Comparison of ENCODE assay signal across 27 mouse cellular contexts in the genomic region with DNA sequence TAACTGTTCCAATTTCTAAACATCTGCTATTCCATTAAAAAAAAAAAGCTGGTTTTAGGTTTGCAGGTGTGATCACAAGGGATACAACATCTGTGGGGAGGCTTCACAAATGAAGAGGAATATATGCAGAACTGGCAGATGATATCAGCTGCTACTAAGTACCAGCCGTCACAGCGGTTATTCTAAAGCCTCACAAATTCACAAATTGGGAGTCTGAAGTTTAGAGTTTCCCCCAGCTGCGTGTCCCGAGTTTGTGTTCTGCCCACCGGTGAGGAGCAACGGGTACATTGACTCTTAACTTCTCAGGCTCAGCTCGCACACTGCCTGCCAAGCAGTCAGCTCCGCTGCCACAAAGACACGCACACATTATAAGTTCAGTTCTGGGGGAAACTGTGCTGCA.
DNase-seq lines count a peak whose midpoint lies in the region; ATAC-seq and TF ChIP-seq lines count a peak whose summit lies in the region.
"Had no signal": no experiment of that assay in that cellular context is flagged by ENCODE, and none has a peak within 500 bp of the region (broad histone marks: within the 10 kb centered on the region; RNA-seq: fewer than 3 reads in every experiment).

No protein-coding gene starts in this region.

- no peak overlapping the region for H3K27ac ChIP-seq in heart, adult 2 months
- 0 out of 2 replicates have a peak overlapping the region, but pooled peaks have one; percentile 17 for H3K27ac ChIP-seq in midbrain, embryonic 10.5 days (replicated peaks)
- no peak overlapping the region for H3K27ac ChIP-seq in midbrain, embryonic 13.5 days
- H3K27ac ChIP-seq in limb, embryonic 14.5 days (replicated peaks; ENCODE audit: low read depth, low read length) = no peak overlapping the region
- H3K27ac ChIP-seq in hindbrain, embryonic 14.5 days = no peak overlapping the region
- H3K27ac ChIP-seq: embryonic facial prominence, embryonic 13.5 days; heart, embryonic 15.5 days; hindbrain, embryonic 10.5 days; hindbrain, embryonic 13.5 days; hindbrain, postnatal 0 days had no signal

- no peak for TF ChIP-seq POLR2A in heart, adult 2 months (IDR thresholded peaks at IDR 0.05; ENCODE audit: insufficient read depth, low read depth, low read length)
- no peak for TF ChIP-seq POLR2A in limb, embryonic 14.5 days (IDR thresholded peaks at IDR 0.05; ENCODE audit: borderline replicate concordance, extremely low read depth, insufficient read depth, insufficient read length)

- intact Hi-C loops in heart, adult 2 months (cut with DNase I) = no loop called here

- no peak for ATAC-seq in midbrain, embryonic 13.5 days
- ATAC-seq in limb, embryonic 14.5 days (ENCODE audit: low FRiP score, low read depth) = peak; percentile 55; the same call in 1 of the 2 replicates
- ATAC-seq in hindbrain, embryonic 14.5 days (ENCODE audit: low FRiP score) = no peak
- ATAC-seq: CD4-positive, CD25-positive, alpha-beta regulatory T cell, adult 4 months; forebrain, embryonic 14.5 days; forebrain, postnatal 0 days; hindbrain, postnatal 0 days; inflammation-experienced regulatory T-cells, adult 6 months had no signal

- no peaks in the 10 kb centered on the region for H3K27me3 ChIP-seq in heart, adult 2 months (ENCODE audit: control insufficient read depth, insufficient read depth, low read length)
- H3K27me3 ChIP-seq in midbrain, embryonic 10.5 days (ENCODE audit: low read depth, poor library complexity, severe bottlenecking) = no peaks in the 10 kb centered on the region
- H3K27me3 ChIP-seq in midbrain, embryonic 13.5 days = 0 out of 2 replicates have a peak, but pooled peaks cover 3% of the 10 kb centered on the region
- H3K27me3 ChIP-seq in limb, embryonic 14.5 days (ENCODE audit: control insufficient read depth, insufficient read depth, low read length) = no peaks in the 10 kb centered on the region
- H3K27me3 ChIP-seq in hindbrain, embryonic 14.5 days (ENCODE audit: control insufficient read depth, insufficient read depth, low read length) = no peaks in the 10 kb centered on the region
- H3K27me3 ChIP-seq: embryonic facial prominence, embryonic 13.5 days; heart, embryonic 12.5 days; heart, embryonic 15.5 days; hindbrain, embryonic 13.5 days had no signal

- H3K36me3 ChIP-seq in heart, adult 2 months (ENCODE audit: control insufficient read depth, insufficient read depth, low read length) = no peaks in the 10 kb centered on the region
- H3K36me3 ChIP-seq in midbrain, embryonic 10.5 days = no peaks in the 10 kb centered on the region
- H3K36me3 ChIP-seq in midbrain, embryonic 13.5 days = no peaks in the 10 kb centered on the region
- no peaks in the 10 kb centered on the region for H3K36me3 ChIP-seq in limb, embryonic 14.5 days (ENCODE audit: control insufficient read depth, insufficient read depth, low read length)
- no peaks in the 10 kb centered on the region for H3K36me3 ChIP-seq in hindbrain, embryonic 14.5 days (replicated peaks; ENCODE audit: control insufficient read depth, insufficient read depth)
- H3K36me3 ChIP-seq: embryonic facial prominence, embryonic 13.5 days; heart, embryonic 12.5 days; heart, embryonic 15.5 days; hindbrain, embryonic 10.5 days; hindbrain, embryonic 13.5 days had no signal

- peak; percentile 76 for DNase-seq in heart, adult 11 months
- no peak for DNase-seq in heart, adult 2 months
- no peak for DNase-seq in midbrain, embryonic 10.5 days (ENCODE audit: low spot score)
- DNase-seq in limb, embryonic 14.5 days (ENCODE audit: low spot score) = no peak
- peak; percentile 47 for DNase-seq in telencephalon, adult 2 months (ENCODE audit: low read depth, low spot score)
- no peak for DNase-seq in hindbrain, embryonic 14.5 days (ENCODE audit: low spot score)
- DNase-seq: adrenal gland, adult 2 months; adrenal gland, postnatal 14 days; cerebellum, adult 11 months; cerebellum, adult 2 months; cerebellum, adult 9-11 months; cerebellum, postnatal 25 days; forebrain, postnatal 0 days; gastrocnemius, postnatal 10 days; gastrocnemius, postnatal 36 days; heart, postnatal 10 days; heart, postnatal 36 days had no signal

- H3K4me2 ChIP-seq in midbrain, embryonic 13.5 days (replicated peaks) = no peak overlapping the region
- no peak overlapping the region for H3K4me2 ChIP-seq in limb, embryonic 14.5 days (replicated peaks; ENCODE audit: low read depth, low read length, severe bottlenecking)
- no peak overlapping the region for H3K4me2 ChIP-seq in hindbrain, embryonic 14.5 days (replicated peaks)
- H3K4me2 ChIP-seq: embryonic facial prominence, embryonic 13.5 days; heart, embryonic 12.5 days; heart, embryonic 15.5 days; hindbrain, embryonic 13.5 days had no signal

- H3K79me2 ChIP-seq in heart, adult 2 months (replicated peaks; ENCODE audit: control insufficient read depth, insufficient read depth, low read length) = no peaks in the 10 kb centered on the region

- no peak for TF ChIP-seq EP300 in heart, adult 2 months (IDR thresholded peaks at IDR 0.05; ENCODE audit: insufficient read depth, low read depth, low read length)

- H3K4me1 ChIP-seq in heart, adult 2 months (ENCODE audit: control insufficient read depth, insufficient read depth, low read length) = no peaks in the 10 kb centered on the region
- H3K4me1 ChIP-seq in midbrain, embryonic 10.5 days = peaks cover 19% of the 10 kb centered on the region
- H3K4me1 ChIP-seq in midbrain, embryonic 13.5 days (replicated peaks) = peaks cover 19% of the 10 kb centered on the region
- H3K4me1 ChIP-seq in limb, embryonic 14.5 days (ENCODE audit: control insufficient read depth, insufficient read depth, low read length) = no peaks in the 10 kb centered on the region
- H3K4me1 ChIP-seq in hindbrain, embryonic 14.5 days (replicated peaks; ENCODE audit: control insufficient read depth, insufficient read depth, low read length) = no peaks in the 10 kb centered on the region

- H3K9me3 ChIP-seq in midbrain, embryonic 10.5 days (replicated peaks) = no peaks in the 10 kb centered on the region
- H3K9me3 ChIP-seq in midbrain, embryonic 13.5 days = no peaks in the 10 kb centered on the region
- H3K9me3 ChIP-seq in limb, embryonic 14.5 days (ENCODE audit: control insufficient read depth, low read length) = no peaks in the 10 kb centered on the region
- H3K9me3 ChIP-seq in hindbrain, embryonic 14.5 days (ENCODE audit: control insufficient read depth, low read length) = no peaks in the 10 kb centered on the region
- H3K9me3 ChIP-seq: embryonic facial prominence, embryonic 13.5 days; heart, embryonic 12.5 days; heart, embryonic 15.5 days; hindbrain, embryonic 10.5 days; hindbrain, embryonic 13.5 days had no signal

- WGBS in heart, adult 2 months = 93% methylated on average over 9 of the region's 9 CpGs
- WGBS in midbrain, embryonic 10.5 days = 89% methylated on average over 9 of the region's 9 CpGs
- WGBS in midbrain, embryonic 13.5 days = 82% methylated on average over 9 of the region's 9 CpGs
- 65% methylated on average over 9 of the region's 9 CpGs for WGBS in limb, embryonic 14.5 days
- WGBS in hindbrain, embryonic 14.5 days = 80% methylated on average over 9 of the region's 9 CpGs

- H3K4me3 ChIP-seq in heart, adult 2 months = no peak overlapping the region
- no peak overlapping the region for H3K4me3 ChIP-seq in midbrain, embryonic 10.5 days
- H3K4me3 ChIP-seq in midbrain, embryonic 13.5 days (replicated peaks) = no peak overlapping the region
- no peak overlapping the region for H3K4me3 ChIP-seq in limb, embryonic 14.5 days (replicated peaks; ENCODE audit: low read length)
- H3K4me3 ChIP-seq in hindbrain, embryonic 14.5 days (replicated peaks; ENCODE audit: low read length) = no peak overlapping the region
- H3K4me3 ChIP-seq: embryonic facial prominence, embryonic 13.5 days; heart, embryonic 12.5 days; heart, embryonic 15.5 days; hindbrain, embryonic 10.5 days; hindbrain, embryonic 13.5 days had no signal

- H3K9ac ChIP-seq in heart, adult 2 months (ENCODE audit: low read depth, low read length) = no peak overlapping the region
- H3K9ac ChIP-seq in midbrain, embryonic 13.5 days (replicated peaks) = no peak overlapping the region
- no peak overlapping the region for H3K9ac ChIP-seq in limb, embryonic 14.5 days (ENCODE audit: low read depth, low read length, severe bottlenecking)
- H3K9ac ChIP-seq in hindbrain, embryonic 14.5 days = no peak overlapping the region
- H3K9ac ChIP-seq: embryonic facial prominence, embryonic 13.5 days; forebrain, postnatal 0 days; heart, embryonic 12.5 days; heart, embryonic 15.5 days; hindbrain, embryonic 13.5 days had no signal

- no peak for TF ChIP-seq CTCF in heart, adult 2 months (IDR thresholded peaks at IDR 0.05)

Comparison
In these comparisons a context has a peak if more than half of its experiments do, and no peak if none do; other contexts are left out.
1. DNase-seq: peak in heart, adult 11 months (single experiment) and telencephalon, adult 2 months (single experiment); none in heart, adult 2 months (0 of 2), midbrain, embryonic 10.5 days (single experiment), limb, embryonic 14.5 days (single experiment) and hindbrain, embryonic 14.5 days (single experiment).